Mouse (Mus musculus) R1 (cell line): ENCODE data around the gene Mdm2.

ENCODE experiments used
- DNase-seq: peaks from one replicate; pipeline ENCODE4 v3.0.0-alpha.2; 2018; ENCODE audit warnings: low read depth, low spot score

Gene Mdm2

GRCm38 (mm10) chr10:117670791-117671190 lies 39.8 kb downstream of the Mdm2 start:
- no peak for DNase-seq

GRCm38 (mm10) chr10:117670092-117670491 lies 40.5 kb downstream of the Mdm2 start:
- no peak for DNase-seq

- DNase-seq: no peak
Observed at GRCm38 (mm10) chr10:117669449-117670090, 41.0 kb downstream of the Mdm2 start.

- no peak for DNase-seq
Observed at GRCm38 (mm10) chr10:117668546-117669300, 41.8 kb downstream of the Mdm2 start.

- DNase-seq: no peak
Observed at GRCm38 (mm10) chr10:117667663-117668507, 42.7 kb downstream of the Mdm2 start.

- no peak for DNase-seq
Observed at GRCm38 (mm10) chr10:117666947-117667630, 43.5 kb downstream of the Mdm2 start.

GRCm38 (mm10) chr10:117666361-117666760 lies 44.2 kb downstream of the Mdm2 start:
- no peak for DNase-seq

- peak; percentile 76 for DNase-seq
Observed at GRCm38 (mm10) chr10:117665376-117666275, 44.9 kb downstream of the Mdm2 start.

- DNase-seq: no peak
Observed at GRCm38 (mm10) chr10:117664926-117665209, 45.7 kb downstream of the Mdm2 start.

GRCm38 (mm10) chr10:117664208-117664925 lies 46.2 kb downstream of the Mdm2 start:
- DNase-seq: no peak

GRCm38 (mm10) chr10:117663865-117664200 lies 46.7 kb downstream of the Mdm2 start:
- DNase-seq: peak; percentile 83

GRCm38 (mm10) chr10:117663056-117663864 lies 47.3 kb downstream of the Mdm2 start:
- DNase-seq: no peak

GRCm38 (mm10) chr10:117662316-117663055 lies 48.1 kb downstream of the Mdm2 start:
- peak; percentile 79 for DNase-seq

- DNase-seq: no peak
Observed at GRCm38 (mm10) chr10:117659819-117660218, 50.7 kb downstream of the Mdm2 start.

GRCm38 (mm10) chr10:117659430-117659813 lies 51.1 kb downstream of the Mdm2 start:
- DNase-seq: no peak

- DNase-seq: no peak
Observed at GRCm38 (mm10) chr10:117658522-117659429, 51.8 kb downstream of the Mdm2 start.

- DNase-seq: no peak
Observed at GRCm38 (mm10) chr10:117657659-117658306, 52.8 kb downstream of the Mdm2 start.
